Mouse (Mus musculus) forebrain, embryonic 15.5 days (tissue): ENCODE measurements around the gene Efna2. TPM values are rescaled to one million over a fixed set of nuclear protein-coding genes. Genes with fewer than 3 reads are reported as not detected.

ENCODE experiments used
- ATAC-seq: fragments of 200-750 bp; cut with Nextera tagmentation; replicated peaks from 2 replicates; pipeline ENCODE4 v1.8.0; 2017; ENCODE audit warnings: mild to moderate bottlenecking, moderate TSS enrichment, moderate library complexity
- H3K27ac ChIP-seq: fragments of 300-500 bp; sonication (generic); replicated peaks from 2 replicates; pipeline ENCODE4 v1.5.1; 2015; ENCODE audit warnings: mild to moderate bottlenecking, inconsistent platforms
- H3K27me3 ChIP-seq: fragments of 300-500 bp; sonication (generic); 2 replicates; pipeline ENCODE4 v1.6.1; 2015; ENCODE audit warnings: inconsistent platforms
- H3K36me3 ChIP-seq: fragments of 300-500 bp; sonication (generic); 2 replicates; pipeline ENCODE4 v1.6.1; 2015; ENCODE audit warnings: mild to moderate bottlenecking, inconsistent platforms
- H3K4me1 ChIP-seq: fragments of 300-500 bp; sonication (generic); 2 replicates; pipeline ENCODE4 v1.6.1; 2015; ENCODE audit warnings: inconsistent platforms
- H3K4me2 ChIP-seq: fragments of 300-500 bp; sonication (generic); replicated peaks from 2 replicates; pipeline ENCODE4 v1.6.1; 2015; ENCODE audit warnings: mild to moderate bottlenecking, inconsistent platforms
- H3K4me3 ChIP-seq: fragments of 300-500 bp; sonication (generic); 2 replicates; pipeline ENCODE4 v1.5.1; 2015; ENCODE audit warnings: mild to moderate bottlenecking, inconsistent platforms
- H3K9ac ChIP-seq: fragments of 300-500 bp; sonication (generic); replicated peaks from 2 replicates; pipeline ENCODE4 v1.6.1; 2015; ENCODE audit warnings: mild to moderate bottlenecking, inconsistent platforms
- H3K9me3 ChIP-seq: fragments of 300-500 bp; sonication (generic); 2 replicates; pipeline ENCODE4 v1.6.1; 2016; ENCODE audit warnings: inconsistent platforms
- WGBS: fragments of 180-500 bp; shearing (Covaris S2); methylation state at CpG from one replicate; pipeline ENCODE4 v1.1.7; 2015; ENCODE audit warnings: mixed read lengths; 5-methylcytosine and 5-hydroxymethylcytosine counted together
- polyA plus RNA-seq: library from polyadenylated mRNA; unstranded; fragments of >200 nt; fragmentation: Nextera tagmentation; extraction: Ambion mirVana; gene quantifications from 2 replicates; pipeline ENCODE4 v1.2.1, GENCODE M21; 2015

Gene Efna2
- polyA plus RNA-seq, 1 experiment from 2014 or later = 36.5 TPM

DNA sequence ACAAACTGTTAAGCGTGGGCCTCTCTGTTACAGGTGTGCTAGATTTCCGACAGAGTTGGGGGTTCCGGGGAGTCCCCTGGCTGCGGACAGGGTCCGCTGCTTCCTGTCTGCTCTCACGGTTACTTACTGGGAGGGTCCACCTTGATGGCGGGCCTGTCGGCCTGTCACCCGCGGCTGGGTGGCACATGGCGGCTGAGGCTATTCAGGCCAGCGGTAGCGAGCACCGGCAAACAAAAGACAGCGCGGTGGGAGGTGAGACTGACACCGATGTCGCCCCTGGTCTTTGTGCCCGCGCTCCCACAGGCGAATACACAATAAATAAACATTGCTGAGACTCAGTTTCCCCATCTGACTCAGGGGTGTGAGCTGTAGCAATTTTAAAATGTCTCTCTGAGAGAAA lies 10.7 kb downstream of the Efna2 start:
- WGBS = 3% methylated on average over 21 of the region's 21 CpGs
- H3K4me1 ChIP-seq = peaks cover 19% of the 10 kb centered on the region
- peak overlapping the region; percentile 88 for H3K4me2 ChIP-seq
- 0 out of 2 replicates have a peak, but pooled peaks have one; percentile 13 for ATAC-seq
- peak overlapping the region; percentile 87 for H3K9ac ChIP-seq
- H3K27ac ChIP-seq = peak overlapping the region; percentile 90
- H3K27me3 ChIP-seq = 0 out of 2 replicates have a peak, but pooled peaks cover 4% of the 10 kb centered on the region
- H3K9me3 ChIP-seq = no peaks in the 10 kb centered on the region
- H3K4me3 ChIP-seq = peak overlapping the region; percentile 54
- peaks cover 20% of the 10 kb centered on the region for H3K36me3 ChIP-seq

DNA sequence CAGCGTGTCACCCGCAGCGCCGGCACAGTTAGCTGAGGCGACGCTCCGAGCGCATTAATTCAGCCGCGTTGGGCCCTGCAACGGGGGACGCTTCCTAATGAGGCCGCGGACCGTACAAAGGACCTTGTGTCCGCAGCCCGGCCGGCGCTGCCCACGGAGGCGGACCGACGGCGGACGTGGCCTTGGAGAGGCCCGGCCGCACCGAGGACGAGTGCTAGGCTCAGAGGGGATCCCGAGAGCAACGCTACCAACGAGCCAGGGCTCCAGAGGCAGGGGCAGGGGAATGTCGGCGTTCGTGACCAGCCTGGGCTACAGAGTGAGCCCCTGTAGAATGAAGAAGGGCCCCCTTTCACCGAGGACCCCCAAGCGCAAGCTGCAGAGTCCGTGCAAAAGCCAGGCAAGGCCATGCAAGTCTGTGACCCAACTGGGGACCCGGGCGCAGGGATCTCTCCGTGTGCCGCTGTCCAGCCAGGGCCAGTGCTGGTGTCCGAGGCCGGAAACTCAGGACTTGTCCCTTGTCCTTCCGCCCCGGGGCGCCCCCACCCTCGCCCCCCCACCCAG lies 11.3 kb downstream of the Efna2 start:
- peaks cover 19% of the 10 kb centered on the region for H3K4me1 ChIP-seq
- no peaks in the 10 kb centered on the region for H3K9me3 ChIP-seq
- WGBS = under 1% methylated on average over 48 of the region's 48 CpGs
- peak overlapping the region; percentile 88 for H3K4me2 ChIP-seq
- 0 out of 2 replicates have a peak, but pooled peaks cover 4% of the 10 kb centered on the region for H3K27me3 ChIP-seq
- H3K36me3 ChIP-seq = peaks cover 20% of the 10 kb centered on the region
- H3K9ac ChIP-seq = peak overlapping the region; percentile 87
- peak overlapping the region; percentile 90 for H3K27ac ChIP-seq
- ATAC-seq = peak; percentile 41
- H3K4me3 ChIP-seq = peak overlapping the region; percentile 54

DNA sequence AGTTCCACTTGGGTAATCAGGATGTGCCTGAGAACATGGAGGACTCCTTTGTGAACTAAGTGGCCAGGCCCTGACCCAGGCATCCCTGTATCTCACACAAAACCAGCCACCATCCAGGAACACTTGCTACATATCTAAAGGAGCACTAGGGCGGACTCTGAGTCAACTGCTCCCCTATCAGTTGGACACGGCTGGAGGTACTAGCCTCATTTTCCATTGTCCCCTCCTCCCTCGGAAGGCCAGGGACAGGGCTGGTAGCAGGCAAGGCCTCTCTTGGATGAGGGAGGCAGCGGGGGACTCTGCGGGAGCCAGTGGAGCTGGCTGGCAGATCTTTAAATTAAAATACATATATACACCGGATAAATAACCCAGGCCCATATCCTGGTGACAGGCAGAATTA lies 14.7 kb downstream of the Efna2 start:
- Histone ChIP-seq H3K4me1 (peaks cover 17% of the 10 kb centered on the region), H3K36me3 (peaks cover 3% of the 10 kb centered on the region), H3K27me3 (0 out of 2 replicates have a peak, but pooled peaks cover 2% of the 10 kb centered on the region), H3K4me2 (no peak overlapping the region), H3K9me3 (no peaks in the 10 kb centered on the region), H3K27ac (no peak overlapping the region), H3K9ac (no peak overlapping the region), H3K4me3 (no peak overlapping the region)
- no peak for ATAC-seq
- 54% methylated on average over 6 of the region's 6 CpGs for WGBS

DNA sequence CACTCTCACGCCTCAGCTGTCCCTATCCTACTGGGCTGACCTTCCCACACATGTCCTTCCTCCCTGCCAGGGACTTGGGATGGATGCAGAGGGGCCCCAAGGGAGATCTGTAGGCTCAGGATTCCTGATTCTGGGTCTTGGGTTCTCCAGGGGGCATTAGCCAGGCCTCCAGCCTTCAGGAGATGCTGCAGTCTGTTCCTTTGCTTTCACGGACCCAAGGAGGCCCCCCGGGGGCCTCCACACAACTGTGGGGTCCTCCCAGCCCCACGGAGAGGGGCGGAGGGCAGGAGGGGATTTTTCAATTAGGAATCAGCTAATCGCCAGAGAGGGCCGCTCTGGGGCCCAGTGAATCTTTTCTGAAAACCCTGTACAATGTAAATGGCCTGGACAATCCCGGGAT lies 15.2 kb downstream of the Efna2 start:
- Histone ChIP-seq H3K27ac (no peak overlapping the region), H3K4me1 (peaks cover 14% of the 10 kb centered on the region), H3K27me3 (no peaks in the 10 kb centered on the region), H3K36me3 (no peaks in the 10 kb centered on the region), H3K9ac (no peak overlapping the region), H3K9me3 (no peaks in the 10 kb centered on the region), H3K4me2 (no peak overlapping the region), H3K4me3 (no peak overlapping the region)
- 9% methylated on average over 8 of the region's 8 CpGs for WGBS
- ATAC-seq = no peak

DNA sequence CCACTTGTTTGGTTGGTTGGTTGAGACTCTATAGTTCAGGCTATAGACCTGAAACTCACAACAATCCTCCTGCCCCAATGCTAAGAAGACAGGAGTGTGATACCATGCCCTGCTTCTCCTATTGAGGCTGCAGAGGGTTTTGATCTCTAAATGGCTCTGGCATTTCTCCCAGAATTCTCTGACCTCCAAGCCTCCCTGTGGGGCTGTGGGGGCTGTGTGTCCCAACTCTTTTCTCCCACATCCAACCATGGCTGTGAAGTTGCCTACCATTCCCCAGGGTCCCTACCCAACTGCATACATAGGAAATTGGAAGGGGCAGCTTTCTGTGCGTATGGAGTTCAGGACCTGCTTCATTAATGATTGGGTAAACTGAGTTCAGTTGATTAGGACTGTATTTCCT lies 16.9 kb downstream of the Efna2 start:
- H3K9me3 ChIP-seq = no peaks in the 10 kb centered on the region
- no peak overlapping the region for H3K9ac ChIP-seq
- no peaks in the 10 kb centered on the region for H3K36me3 ChIP-seq
- H3K4me3 ChIP-seq = no peak overlapping the region
- H3K4me1 ChIP-seq = no peaks in the 10 kb centered on the region; the same call in 1 of the 2 replicates
- H3K4me2 ChIP-seq = no peak overlapping the region
- no peak overlapping the region for H3K27ac ChIP-seq
- ATAC-seq = no peak
- H3K27me3 ChIP-seq = no peaks in the 10 kb centered on the region
- WGBS = 87% methylated on average over 1 of the region's 1 CpGs

DNA sequence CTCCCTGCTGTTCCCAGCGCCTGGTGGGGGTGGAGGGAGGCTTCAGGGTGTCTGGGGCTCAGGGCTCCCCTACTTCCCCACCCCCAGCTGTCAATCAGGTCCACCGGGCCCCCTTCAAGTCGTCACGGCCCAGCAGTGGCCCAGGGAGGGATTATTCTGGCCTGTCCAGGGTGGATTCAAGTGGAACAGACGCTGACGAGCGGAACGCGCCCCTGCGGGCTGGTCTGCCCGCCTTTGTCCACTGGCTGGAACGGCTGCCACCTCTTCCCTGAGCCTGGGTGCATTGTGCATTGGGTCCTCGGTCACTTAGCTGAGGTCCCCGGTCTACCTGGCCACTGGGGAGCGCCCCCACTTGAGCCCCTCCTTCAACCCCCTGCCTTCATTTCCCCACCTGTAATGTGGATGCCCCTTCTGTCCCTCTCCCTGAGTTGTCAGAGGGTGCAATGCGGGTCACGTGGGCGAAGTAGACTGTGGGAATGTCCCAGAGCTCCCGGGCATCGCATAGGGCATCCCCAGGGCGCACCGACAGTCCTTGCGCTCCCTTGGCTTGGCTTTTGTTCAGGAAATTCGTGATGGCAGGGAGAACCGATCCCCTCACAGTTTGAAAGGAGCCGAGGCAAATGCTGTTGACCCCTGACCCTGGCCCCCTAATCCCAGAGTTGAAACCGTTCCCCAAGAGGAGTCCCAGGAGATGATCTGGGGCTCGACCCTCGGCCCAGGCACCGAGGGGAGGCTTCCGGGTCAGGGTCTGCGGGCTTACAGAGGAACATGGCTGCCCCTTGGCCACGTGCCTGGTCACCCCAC lies 17.7 kb downstream of the Efna2 start:
- H3K9ac ChIP-seq = no peak overlapping the region
- no peaks in the 10 kb centered on the region for H3K27me3 ChIP-seq
- H3K4me2 ChIP-seq = no peak overlapping the region
- no peak overlapping the region for H3K27ac ChIP-seq
- no peak for ATAC-seq
- no peak overlapping the region for H3K4me3 ChIP-seq
- no peaks in the 10 kb centered on the region; the same call in 1 of the 2 replicates for H3K4me1 ChIP-seq
- H3K9me3 ChIP-seq = no peaks in the 10 kb centered on the region
- H3K36me3 ChIP-seq = no peaks in the 10 kb centered on the region
- 43% methylated on average over 33 of the region's 33 CpGs for WGBS

DNA sequence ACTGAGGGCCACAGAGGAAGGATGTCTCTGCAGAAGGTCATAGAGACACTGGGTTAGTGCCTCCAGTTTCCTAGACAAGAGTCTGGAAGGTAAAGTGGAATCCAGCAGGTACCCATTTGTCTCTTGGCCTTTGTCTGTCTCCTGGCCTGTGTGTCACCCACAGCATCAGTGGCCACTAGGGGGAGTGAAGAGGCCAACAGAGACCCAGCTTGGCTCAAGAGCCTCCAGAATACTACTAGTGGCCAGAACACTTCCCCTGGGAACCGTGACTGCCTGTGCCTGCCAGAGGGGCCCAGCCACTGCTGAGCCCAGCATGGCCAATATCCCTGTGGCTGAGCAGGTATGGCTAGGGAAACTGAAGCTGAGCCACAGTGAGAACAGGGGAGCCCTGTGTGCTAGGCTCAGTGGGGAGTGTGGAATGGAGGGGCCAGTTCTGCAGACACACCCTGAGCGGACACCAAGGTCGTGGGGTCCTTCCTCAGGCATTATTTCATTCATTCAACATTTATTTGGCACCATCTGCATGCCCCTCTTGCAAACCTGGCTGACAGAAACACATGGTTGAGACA lies 20.2 kb downstream of the Efna2 start:
- 59% methylated on average over 3 of the region's 3 CpGs for WGBS
- peaks cover 9% of the 10 kb centered on the region for H3K4me1 ChIP-seq

DNA sequence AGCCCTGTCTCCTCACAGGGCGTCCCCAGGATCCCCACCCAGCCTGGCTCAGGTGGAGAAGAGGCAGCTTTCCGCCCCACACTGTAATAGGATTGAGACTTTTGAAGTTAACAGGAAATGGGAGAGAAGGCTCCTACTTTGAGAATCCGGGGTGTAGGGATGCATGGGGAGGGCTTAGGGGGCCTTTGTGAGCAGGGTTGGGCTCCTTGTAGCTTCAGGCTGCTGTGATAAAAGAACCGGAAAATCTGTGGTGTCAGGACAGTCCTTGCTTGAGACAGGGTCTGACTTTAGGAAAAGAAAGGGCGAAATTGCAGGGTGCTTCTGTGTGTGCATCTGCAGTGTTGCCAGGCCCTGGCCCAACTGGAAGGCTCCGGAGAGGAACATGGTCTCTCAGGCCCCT lies 21.2 kb downstream of the Efna2 start:
- H3K9ac ChIP-seq = no peak overlapping the region
- ATAC-seq = no peak

More for the DNA sequence above, 20.2 kb downstream of the Efna2 start:
- Histone ChIP-seq H3K9me3 (no peaks in the 10 kb centered on the region), H3K4me3 (no peak overlapping the region), H3K27ac (no peak overlapping the region), H3K4me2 (no peak overlapping the region), H3K9ac (no peak overlapping the region), H3K36me3 (no peaks in the 10 kb centered on the region), H3K27me3 (no peaks in the 10 kb centered on the region)
- peak; percentile 73 for ATAC-seq

DNA sequence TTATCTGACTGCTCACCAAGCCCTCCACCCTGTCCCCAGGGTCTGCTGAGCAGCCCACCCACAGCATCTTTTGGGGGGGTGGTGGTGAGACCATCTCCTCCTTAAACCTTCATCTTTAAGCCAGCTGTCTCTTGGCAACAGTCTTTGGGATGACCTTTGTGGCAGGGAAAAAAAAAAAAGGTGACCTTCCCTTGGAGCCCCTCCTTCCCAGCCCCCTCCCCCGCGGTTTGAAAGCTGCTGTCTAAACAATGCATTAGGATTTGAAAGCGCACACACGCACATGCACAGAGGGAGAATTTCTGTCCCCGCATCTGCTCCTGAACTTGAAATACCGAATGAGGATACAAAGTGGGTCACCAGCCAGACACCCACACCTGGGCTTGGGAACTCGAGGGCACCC lies 24.8 kb downstream of the Efna2 start:
- no peak overlapping the region; the same call in 1 of the 2 replicates for H3K9ac ChIP-seq
- 9% methylated on average over 7 of the region's 7 CpGs for WGBS
- H3K9me3 ChIP-seq = no peaks in the 10 kb centered on the region
- no peak overlapping the region for H3K4me2 ChIP-seq
- H3K4me1 ChIP-seq = peaks cover 17% of the 10 kb centered on the region
- H3K36me3 ChIP-seq = no peaks in the 10 kb centered on the region
- H3K27me3 ChIP-seq = no peaks in the 10 kb centered on the region
- no peak for ATAC-seq
- peak overlapping the region; percentile 14; the same call in 1 of the 2 replicates for H3K27ac ChIP-seq
- H3K4me3 ChIP-seq = no peak overlapping the region

More for the DNA sequence above, 21.2 kb downstream of the Efna2 start:
- Histone ChIP-seq H3K4me3 (no peak overlapping the region), H3K27me3 (no peaks in the 10 kb centered on the region), H3K9me3 (no peaks in the 10 kb centered on the region), H3K4me2 (no peak overlapping the region), H3K27ac (no peak overlapping the region), H3K4me1 (peaks cover 9% of the 10 kb centered on the region), H3K36me3 (no peaks in the 10 kb centered on the region)
- 78% methylated on average over 6 of the region's 6 CpGs for WGBS

DNA sequence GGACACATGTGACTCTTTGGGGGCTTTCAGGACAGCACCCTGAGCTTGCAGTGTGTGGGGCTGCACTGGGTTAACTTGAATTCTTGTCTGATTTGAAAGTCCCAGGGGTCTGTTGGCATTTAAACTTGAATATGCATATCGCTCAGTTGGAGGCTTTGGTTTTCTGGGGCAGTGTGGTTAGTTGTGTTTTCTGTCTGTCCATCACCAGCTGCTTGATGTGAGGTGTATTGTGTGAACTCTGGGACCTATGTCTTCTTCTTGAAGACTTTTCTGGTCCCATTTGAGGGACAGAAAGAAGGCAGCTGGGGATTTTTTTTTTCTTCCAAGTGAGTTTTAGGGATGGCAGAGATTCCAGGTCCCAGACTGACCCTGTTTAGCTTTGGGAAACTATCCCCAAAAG lies 27.9 kb downstream of the Efna2 start:
- H3K27ac ChIP-seq = no peak overlapping the region
- H3K36me3 ChIP-seq = no peaks in the 10 kb centered on the region
- H3K9ac ChIP-seq = no peak overlapping the region
- H3K4me1 ChIP-seq = peaks cover 21% of the 10 kb centered on the region
- no peaks in the 10 kb centered on the region for H3K27me3 ChIP-seq
- 56% methylated on average over 1 of the region's 1 CpGs for WGBS
- no peak overlapping the region for H3K4me2 ChIP-seq
- no peak for ATAC-seq
- no peak overlapping the region for H3K4me3 ChIP-seq
- H3K9me3 ChIP-seq = no peaks in the 10 kb centered on the region

DNA sequence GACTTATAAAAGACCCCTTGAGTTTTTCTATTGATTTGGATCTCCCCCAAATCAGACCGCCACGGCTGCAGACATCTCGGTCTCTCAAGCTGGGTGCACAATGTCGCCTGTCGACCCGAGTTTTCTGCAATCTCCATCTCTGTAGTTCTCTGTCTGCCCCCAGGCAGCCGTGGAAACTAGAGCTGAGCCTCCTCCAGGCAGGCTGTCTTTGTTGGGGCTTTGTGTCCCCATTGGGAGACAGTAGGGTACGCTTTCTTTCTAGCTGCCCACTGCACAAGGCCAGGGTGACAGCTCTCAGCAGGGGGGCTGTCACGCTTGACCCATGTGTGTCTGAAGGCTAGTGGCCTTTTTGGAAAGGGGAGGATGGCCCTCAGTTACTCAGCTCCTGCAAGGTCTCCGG lies 28.4 kb downstream of the Efna2 start:
- Histone ChIP-seq H3K4me2 (no peak overlapping the region), H3K36me3 (no peaks in the 10 kb centered on the region), H3K9ac (no peak overlapping the region), H3K27ac (no peak overlapping the region), H3K27me3 (no peaks in the 10 kb centered on the region), H3K9me3 (no peaks in the 10 kb centered on the region), H3K4me1 (peaks cover 21% of the 10 kb centered on the region), H3K4me3 (no peak overlapping the region)
- WGBS = 49% methylated on average over 10 of the region's 10 CpGs
- ATAC-seq = no peak

DNA sequence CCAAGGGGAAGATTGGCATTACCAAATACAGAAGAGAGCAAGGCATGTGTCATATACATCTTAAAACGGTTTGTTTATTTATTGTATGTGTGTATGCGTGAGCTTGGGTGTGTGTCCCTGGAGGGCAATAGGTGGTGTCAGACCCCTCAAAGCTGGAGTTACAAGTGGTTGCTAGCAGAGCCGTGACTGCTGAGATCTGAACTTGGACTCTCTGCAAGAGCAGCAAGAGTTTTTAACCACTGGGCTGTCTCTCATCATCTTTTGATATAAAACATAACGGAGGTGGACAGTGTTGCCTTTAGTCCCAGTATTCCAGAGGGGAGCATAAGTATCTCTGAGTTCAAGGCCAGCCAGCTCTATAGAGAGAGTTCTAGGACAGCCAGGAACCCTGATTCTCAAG lies 29.0 kb downstream of the Efna2 start:
- ATAC-seq = no peak
- no peak overlapping the region for H3K4me2 ChIP-seq
- WGBS = 82% methylated on average over 4 of the region's 4 CpGs
- no peaks in the 10 kb centered on the region for H3K36me3 ChIP-seq
- peaks cover 21% of the 10 kb centered on the region for H3K4me1 ChIP-seq
- no peaks in the 10 kb centered on the region for H3K9me3 ChIP-seq
- 0 out of 2 replicates have a peak overlapping the region, but pooled peaks have one; percentile 82 for H3K27ac ChIP-seq
- no peak overlapping the region for H3K9ac ChIP-seq
- H3K4me3 ChIP-seq = no peak overlapping the region
- no peaks in the 10 kb centered on the region for H3K27me3 ChIP-seq
